ENCODE assay signal across 8 mouse cellular contexts in genomic region chr16:21694463-21695241, GRCm38 (mm10). TPM values are rescaled to one million over a fixed set of nuclear protein-coding genes. Genes with fewer than 3 reads are reported as not detected.
A peak's percentile ranks its signal among the peaks of the same experiment; 100 is the strongest.
DNase-seq lines count a peak whose midpoint lies in the region; ATAC-seq and TF ChIP-seq lines count a peak whose summit lies in the region.

2510009E07Rik (minus strand) TSS chr16:21694665.

- H3K36me3 ChIP-seq in ES-E14 (ENCODE audit: control insufficient read depth, insufficient read depth, low read length, poor library complexity, severe bottlenecking) = no peaks in the 10 kb centered on the region
- no peaks in the 10 kb centered on the region for H3K36me3 ChIP-seq in hindbrain, embryonic 11.5 days (ENCODE audit: control insufficient read depth, insufficient read depth, low read length)
- H3K36me3 ChIP-seq in lung, embryonic 15.5 days = no peaks in the 10 kb centered on the region
- H3K36me3 ChIP-seq in thymus, adult 2 months (ENCODE audit: control insufficient read depth, insufficient read depth, low read length) = no peaks in the 10 kb centered on the region

- H3K27ac ChIP-seq in ES-E14 (ENCODE audit: insufficient read depth, low read depth, low read length, poor library complexity, severe bottlenecking) = no peak within 1 kb of the TSS
- peak within 1 kb of the TSS; percentile 92 for H3K27ac ChIP-seq in hindbrain, embryonic 11.5 days (ENCODE audit: low read depth, low read length)
- peak within 1 kb of the TSS; percentile 84 for H3K27ac ChIP-seq in lung, embryonic 15.5 days
- no peak within 1 kb of the TSS for H3K27ac ChIP-seq in thymus, adult 2 months (ENCODE audit: control insufficient read depth, insufficient read depth, low read length)

- peak; percentile 73 for DNase-seq in ES-E14 (ENCODE audit: low read depth, low spot score)
- DNase-seq in cerebellum, adult 9-10 months = peak; percentile 95
- peak; percentile 84 to 90 for DNase-seq in frontal cortex, postnatal 10 days (ENCODE audit: low spot score in 2 of 2)
- peak; percentile 92 for DNase-seq in hindbrain, embryonic 11.5 days (ENCODE audit: low spot score)
- peak; percentile 93 for DNase-seq in layer of hippocampus, adult 9-11 months
- peak; percentile 86 for DNase-seq in ovary, postnatal 10 days (ENCODE audit: low spot score)
- DNase-seq in thymus, adult 2 months = peak; percentile 89

- no peaks in the 10 kb centered on the region for H3K9me3 ChIP-seq in ES-E14 (ENCODE audit: control insufficient read depth, insufficient read depth, low read depth, low read length)
- no peaks in the 10 kb centered on the region for H3K9me3 ChIP-seq in hindbrain, embryonic 11.5 days (ENCODE audit: control insufficient read depth, low read length)
- no peaks in the 10 kb centered on the region for H3K9me3 ChIP-seq in lung, embryonic 15.5 days

- TF ChIP-seq POLR2A in thymus, adult 2 months (IDR thresholded peaks at IDR 0.05; ENCODE audit: control insufficient read depth, extremely low read depth, insufficient read depth, low read length, poor library complexity) = no peak

- peak within 1 kb of the TSS; percentile 92 for H3K4me2 ChIP-seq in hindbrain, embryonic 11.5 days (replicated peaks; ENCODE audit: low read depth, low read length)
- peak within 1 kb of the TSS; percentile 81 for H3K4me2 ChIP-seq in lung, embryonic 15.5 days

- WGBS in hindbrain, embryonic 11.5 days = under 1% methylated on average over 59 of the region's 61 CpGs
- WGBS in lung, embryonic 15.5 days = under 1% methylated on average over 47 of the region's 61 CpGs
- 3% methylated on average over 57 of the region's 61 CpGs for WGBS in thymus, adult 2 months

- H3K9ac ChIP-seq in ES-E14 (ENCODE audit: insufficient read depth, low read depth, low read length, poor library complexity, severe bottlenecking) = peak within 1 kb of the TSS; percentile 58
- H3K9ac ChIP-seq in hindbrain, embryonic 11.5 days (ENCODE audit: low read depth, low read length) = peak within 1 kb of the TSS; percentile 87
- H3K9ac ChIP-seq in lung, embryonic 15.5 days = peak within 1 kb of the TSS; percentile 90

- H3K4me3 ChIP-seq in ES-E14 (ENCODE audit: insufficient read depth in 1 of 2, low read depth in 1 of 2, low read length in 2 of 2, poor library complexity in 1 of 2, severe bottlenecking in 1 of 2) = peak within 1 kb of the TSS; percentile 67 to 80
- peak within 1 kb of the TSS; percentile 71 for H3K4me3 ChIP-seq in hindbrain, embryonic 11.5 days (ENCODE audit: low read depth, low read length)
- H3K4me3 ChIP-seq in lung, embryonic 15.5 days = peak within 1 kb of the TSS; percentile 84
- peak within 1 kb of the TSS; percentile 81 for H3K4me3 ChIP-seq in thymus, adult 2 months (ENCODE audit: control insufficient read depth, insufficient read depth, low read length)

- in situ Hi-C loops in ES-E14 (cut with MboI; ENCODE audit: low sequenced_read_pairs in 2 of 2, unreplicated experiment in 2 of 2) = no loop called here

- no peak for TF ChIP-seq CTCF in thymus, adult 2 months (IDR thresholded peaks at IDR 0.05; ENCODE audit: borderline replicate concordance, control insufficient read depth, extremely low read depth, insufficient read depth, low read length, poor library complexity)

- peak; percentile 88 for ATAC-seq in hindbrain, embryonic 11.5 days (ENCODE audit: low FRiP score)
- peak; percentile 92 for ATAC-seq in lung, embryonic 15.5 days (ENCODE audit: borderline replicate concordance, extremely low read depth, low FRiP score, low TSS enrichment)

- peaks cover 0 to 6% of the 10 kb centered on the region in 2 experiments; a peak in 3 of 4 replicates for H3K4me1 ChIP-seq in ES-E14 (ENCODE audit: control insufficient read depth in 2 of 2, insufficient read depth in 2 of 2, low read length in 2 of 2, poor library complexity in 1 of 2)
- 0 out of 2 replicates have a peak, but pooled peaks cover 2% of the 10 kb centered on the region for H3K4me1 ChIP-seq in hindbrain, embryonic 11.5 days (replicated peaks; ENCODE audit: control insufficient read depth, insufficient read depth, low read length)
- H3K4me1 ChIP-seq in lung, embryonic 15.5 days = peaks cover 19% of the 10 kb centered on the region
- H3K4me1 ChIP-seq in thymus, adult 2 months (replicated peaks; ENCODE audit: control insufficient read depth, insufficient read depth, low read length) = peaks cover 24% of the 10 kb centered on the region

- no peaks in the 10 kb centered on the region for H3K27me3 ChIP-seq in hindbrain, embryonic 11.5 days (ENCODE audit: control insufficient read depth, insufficient read depth, low read length)
- no peaks in the 10 kb centered on the region for H3K27me3 ChIP-seq in lung, embryonic 15.5 days
- no peaks in the 10 kb centered on the region for H3K27me3 ChIP-seq in thymus, adult 2 months (ENCODE audit: control insufficient read depth, insufficient read depth, low read length)

TF ChIP-seq in ES-E14, 5 proteins besides CTCF, POLR2A, EP300 and RAD21:
- TF ChIP-seq CHD2 (IDR thresholded peaks at IDR 0.05; ENCODE audit: low read depth, low read length) (no peak), ZC3H11A (IDR thresholded peaks at IDR 0.05; ENCODE audit: borderline replicate concordance, low read depth, low read length) (no peak), MAFK (IDR thresholded peaks at IDR 0.05; ENCODE audit: insufficient read depth, low read depth, low read length) (no peak), HCFC1 (IDR thresholded peaks at IDR 0.05; ENCODE audit: borderline replicate concordance, insufficient read depth, low read length) (no peak), ZNF384 (IDR thresholded peaks at IDR 0.05; ENCODE audit: low read depth, low read length) (no peak)

RNA-seq across cellular contexts. Expression of gene 2510009E07Rik, which starts in this region (rescaled TPM):
- total RNA-seq in ES-E14 (2012; rRNA removed) = 1.1 and 1.8 TPM in 2 replicates
- polyA plus RNA-seq in hindbrain, embryonic 11.5 days (2014; fragmentation: Nextera tagmentation; extraction: Ambion mirVana) = 28.1 and 33.8 TPM in 2 replicates
- 21.9 and 23.6 TPM in 2 replicates for polyA plus RNA-seq in lung, embryonic 15.5 days (2015; fragmentation: Nextera tagmentation; extraction: Ambion mirVana)
- polyA plus RNA-seq in thymus, adult 2 months (2012; rRNA removed) = 12.4 and 15.7 TPM in 2 replicates

Comparison
In these comparisons a context has a peak if more than half of its experiments do, and no peak if none do; other contexts are left out.
1. H3K27ac ChIP-seq: peak in hindbrain, embryonic 11.5 days (single experiment) and lung, embryonic 15.5 days (single experiment); none in ES-E14 (single experiment) and thymus, adult 2 months (single experiment).
2. Peak in every context shown above with its lines, with median percentiles within 50 percentile points of each other: DNase-seq, H3K4me3 ChIP-seq and H3K9ac ChIP-seq.